Mouse (Mus musculus) midbrain, embryonic 14.5 days (tissue): Measurements from ENCODE around the gene Vmn1r231. TPM values are rescaled to one million over a fixed set of nuclear protein-coding genes. Genes with fewer than 3 reads are reported as not detected.

ENCODE experiments used
- ATAC-seq: fragments of 200-750 bp; cut with Nextera tagmentation; 2 replicates; pipeline ENCODE4 v1.8.0; 2017; ENCODE audit warnings: moderate number of reproducible peaks, moderate library complexity; ENCODE audit not compliant: low FRiP score, low TSS enrichment
- DNase-seq: peaks from one replicate; pipeline ENCODE4 v3.0.0-alpha.2; 2015
- H3K27ac ChIP-seq: fragments of 300-500 bp; sonication (generic); replicated peaks from 2 replicates; pipeline ENCODE4 v1.5.1; 2014; ENCODE audit warnings: mild to moderate bottlenecking, low read depth, low read length, moderate library complexity
- H3K27me3 ChIP-seq: fragments of 300-500 bp; sonication (generic); 2 replicates; pipeline ENCODE4 v1.6.1; 2014; ENCODE audit warnings: low read length, control low read depth, mixed read lengths; ENCODE audit not compliant: control insufficient read depth, insufficient read depth
- H3K36me3 ChIP-seq: fragments of 300-500 bp; sonication (generic); 2 replicates; pipeline ENCODE4 v1.6.1; 2014; ENCODE audit warnings: low read length, control low read depth; ENCODE audit not compliant: control insufficient read depth, insufficient read depth
- H3K4me1 ChIP-seq: fragments of 300-500 bp; sonication (generic); 2 replicates; pipeline ENCODE4 v1.6.1; 2014; ENCODE audit warnings: mild to moderate bottlenecking, antibody characterized with exemption, low read length, control low read depth; ENCODE audit not compliant: control insufficient read depth, insufficient read depth
- H3K4me2 ChIP-seq: fragments of 300-500 bp; sonication (generic); 2 replicates; pipeline ENCODE4 v1.6.1; 2014; ENCODE audit warnings: mild to moderate bottlenecking, low read length, moderate library complexity
- H3K4me3 ChIP-seq: fragments of 300-500 bp; sonication (generic); replicated peaks from 2 replicates; pipeline ENCODE4 v1.5.1; 2014; ENCODE audit warnings: low read depth, low read length
- H3K9ac ChIP-seq: fragments of 300-500 bp; sonication (generic); replicated peaks from 2 replicates; pipeline ENCODE4 v1.6.1; 2014; ENCODE audit warnings: mild to moderate bottlenecking, low read length, moderate library complexity
- H3K9me3 ChIP-seq: fragments of 300-500 bp; sonication (generic); 2 replicates; pipeline ENCODE4 v1.6.1; 2016; ENCODE audit warnings: low read length, control low read depth, mixed read lengths; ENCODE audit not compliant: control insufficient read depth
- WGBS: fragments of 180-500 bp; shearing (Covaris S2); extraction: QIAGEN DNeasy Blood & Tissue Kit; methylation state at CpG from one replicate; pipeline ENCODE4 v1.1.7; 2014; 5-methylcytosine and 5-hydroxymethylcytosine counted together
- polyA plus RNA-seq: library from polyadenylated mRNA; unstranded; fragments of >200 nt; fragmentation: Nextera tagmentation; extraction: Ambion mirVana; gene quantifications from 2 replicates; pipeline ENCODE4 v1.2.1, GENCODE M21; 2014

Vmn1r231 gene
- not detected in 2 replicates for polyA plus RNA-seq

DNA sequence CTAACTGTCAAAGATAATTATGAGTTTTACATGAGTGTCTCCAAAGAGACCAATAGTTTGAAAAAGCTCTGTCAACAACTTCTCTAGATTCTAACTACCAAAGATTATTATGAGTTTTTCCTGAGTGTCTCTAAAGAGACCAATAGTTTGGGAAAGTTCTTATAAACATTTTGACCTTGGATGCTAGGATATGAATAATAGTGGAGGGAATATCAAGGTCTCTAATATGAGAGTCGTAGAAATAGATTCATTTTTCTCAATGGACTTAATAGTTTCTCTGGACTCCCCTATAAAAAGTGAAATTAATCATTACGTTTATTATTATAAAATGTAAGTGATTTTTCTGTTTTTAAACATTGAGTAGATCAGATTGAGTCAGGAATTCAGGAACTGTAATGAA lies at the start of gene Vmn1r231:
Vmn1r231 (minus strand) TSS at position 101 of the 400 bp plus-strand sequence.
- no peaks in the 10 kb centered on the region for H3K4me1 ChIP-seq
- 0 out of 2 replicates have a peak, but pooled peaks cover 2% of the 10 kb centered on the region for H3K9me3 ChIP-seq
- no peak within 1 kb of the TSS for H3K9ac ChIP-seq
- H3K27ac ChIP-seq: no peak within 1 kb of the TSS
- H3K4me2 ChIP-seq: no peak within 1 kb of the TSS
- H3K4me3 ChIP-seq: no peak within 1 kb of the TSS
- no peaks in the 10 kb centered on the region for H3K27me3 ChIP-seq
- 55% methylated on average over 2 of the region's 2 CpGs for WGBS
- no peak for DNase-seq
- no peaks in the 10 kb centered on the region for H3K36me3 ChIP-seq
- ATAC-seq: no peak

DNA sequence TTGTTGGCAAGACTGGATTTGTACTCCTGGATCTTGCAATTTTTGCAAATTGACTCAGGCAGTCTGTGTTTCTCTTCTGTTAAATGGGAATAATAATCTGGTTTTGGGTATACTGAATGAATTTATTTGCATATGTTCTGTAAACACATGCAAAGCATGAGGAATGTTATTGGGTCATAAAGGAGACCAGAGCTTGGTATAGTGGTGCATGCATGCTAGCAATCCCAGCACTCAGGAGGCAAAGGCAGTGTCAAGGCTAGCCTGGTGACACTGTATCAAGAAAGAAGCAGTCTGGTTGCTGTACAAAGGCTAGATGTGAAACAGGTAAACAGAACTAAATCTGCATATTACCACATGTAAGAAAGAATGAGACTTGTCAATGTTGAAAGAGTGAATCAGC lies 41.7 kb upstream of the Vmn1r231 start:
- Histone ChIP-seq H3K36me3 (peaks cover 6% of the 10 kb centered on the region), H3K4me1 (peaks cover 28% of the 10 kb centered on the region), H3K9ac (peak overlapping the region; percentile 89), H3K9me3 (no peaks in the 10 kb centered on the region), H3K4me2 (peak overlapping the region; percentile 85), H3K4me3 (peak overlapping the region; percentile 78), H3K27me3 (no peaks in the 10 kb centered on the region), H3K27ac (peak overlapping the region; percentile 98; the same call in 1 of the 2 replicates)
- DNase-seq: no peak
- ATAC-seq: no peak

DNA sequence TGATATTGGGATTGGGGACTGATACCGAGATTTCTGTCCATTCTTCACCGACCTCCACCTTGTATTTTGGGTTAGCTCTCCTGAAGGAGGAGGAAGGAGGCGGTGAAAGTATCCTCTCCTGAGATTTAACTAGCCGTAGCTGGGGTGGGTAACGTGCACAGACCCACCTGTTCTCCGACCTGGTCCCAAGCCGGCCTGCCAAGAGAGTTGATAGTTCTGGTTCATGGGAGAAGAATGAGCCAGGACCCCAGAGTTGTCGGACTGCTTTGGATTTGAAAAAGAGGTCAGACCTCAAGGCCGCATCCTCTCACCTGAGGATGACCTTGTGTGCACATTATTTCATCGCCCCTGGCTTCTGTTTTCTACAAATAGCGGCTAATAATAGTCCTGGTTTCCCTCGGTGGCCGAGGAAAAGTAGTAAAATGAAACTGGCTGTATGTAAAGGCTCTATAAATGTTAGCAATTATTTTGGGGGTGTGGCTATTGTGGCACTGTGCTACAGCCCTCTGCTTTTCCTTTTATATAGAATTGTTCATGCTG lies 41.2 kb upstream of the Vmn1r231 start:
- ATAC-seq: no peak
- Histone ChIP-seq H3K9me3 (no peaks in the 10 kb centered on the region), H3K4me3 (peak overlapping the region; percentile 78), H3K4me2 (peak overlapping the region; percentile 85), H3K4me1 (peaks cover 28% of the 10 kb centered on the region), H3K36me3 (0 out of 2 replicates have a peak, but pooled peaks cover under 1% of the 10 kb centered on the region), H3K27ac (peak overlapping the region; percentile 98), H3K27me3 (no peaks in the 10 kb centered on the region), H3K9ac (peak overlapping the region; percentile 89)
- 1% methylated on average over 13 of the region's 13 CpGs for WGBS
- DNase-seq: no peak

DNA sequence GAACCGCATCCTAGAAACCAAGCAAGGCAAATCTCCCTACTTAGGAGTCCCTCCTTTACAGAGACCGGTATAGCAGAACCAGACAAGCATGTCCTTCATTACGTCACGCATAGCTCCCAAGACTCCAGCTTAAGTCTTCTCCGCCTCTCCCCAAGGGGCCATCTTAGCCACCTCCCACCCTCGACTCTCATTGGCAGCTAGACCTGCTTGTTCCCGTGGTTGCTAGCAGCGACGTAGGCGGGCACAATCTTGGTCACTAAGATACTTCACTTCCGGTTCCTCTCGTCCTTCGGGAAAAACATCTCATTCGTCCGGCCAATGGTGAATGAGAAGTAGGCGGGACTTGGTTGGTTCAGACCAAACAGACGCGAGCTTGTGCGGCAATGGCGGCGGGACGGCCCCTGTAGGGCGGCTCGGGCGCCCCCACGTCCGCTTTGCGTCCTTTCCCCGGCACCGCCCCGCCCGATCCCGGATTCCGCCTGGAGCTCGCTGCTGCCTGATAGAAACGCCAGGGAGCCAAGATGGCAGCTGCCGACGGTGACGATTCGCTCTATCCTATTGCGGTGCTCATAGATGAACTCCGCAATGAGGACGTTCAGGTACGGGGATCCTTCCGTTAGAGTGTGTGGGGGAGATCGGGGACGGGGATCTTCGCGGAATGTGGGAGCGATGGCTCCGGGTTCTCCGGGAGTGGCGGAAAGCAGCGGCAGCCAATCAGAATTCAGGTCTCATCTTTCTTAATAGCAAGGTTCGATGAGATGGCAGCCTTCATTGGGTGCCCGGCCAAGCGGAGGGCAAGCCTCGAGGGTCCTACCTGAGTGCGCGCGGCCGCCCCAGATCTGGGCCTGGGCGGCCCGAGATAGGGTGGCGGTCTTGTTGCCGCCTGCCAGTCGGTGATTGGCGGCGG lies 40.3 kb upstream of the Vmn1r231 start, which contains the start of gene Ppp2r1a:
Ppp2r1a (plus strand) TSS at position 327 of the 907 bp plus-strand sequence.
- no peaks in the 10 kb centered on the region for H3K36me3 ChIP-seq
- H3K4me3 ChIP-seq: peak within 1 kb of the TSS; percentile 78
- no peaks in the 10 kb centered on the region for H3K9me3 ChIP-seq
- peaks cover 28% of the 10 kb centered on the region for H3K4me1 ChIP-seq
- peak within 1 kb of the TSS; percentile 89 for H3K9ac ChIP-seq
- ATAC-seq (peak; percentile 98), DNase-seq (peak; percentile 99)
- under 1% methylated on average over 68 of the region's 69 CpGs for whole genome bisulfite sequencing
- no peaks in the 10 kb centered on the region for H3K27me3 ChIP-seq
- peak within 1 kb of the TSS; percentile 85 for H3K4me2 ChIP-seq
- H3K27ac ChIP-seq: peak within 1 kb of the TSS; percentile 98

DNA sequence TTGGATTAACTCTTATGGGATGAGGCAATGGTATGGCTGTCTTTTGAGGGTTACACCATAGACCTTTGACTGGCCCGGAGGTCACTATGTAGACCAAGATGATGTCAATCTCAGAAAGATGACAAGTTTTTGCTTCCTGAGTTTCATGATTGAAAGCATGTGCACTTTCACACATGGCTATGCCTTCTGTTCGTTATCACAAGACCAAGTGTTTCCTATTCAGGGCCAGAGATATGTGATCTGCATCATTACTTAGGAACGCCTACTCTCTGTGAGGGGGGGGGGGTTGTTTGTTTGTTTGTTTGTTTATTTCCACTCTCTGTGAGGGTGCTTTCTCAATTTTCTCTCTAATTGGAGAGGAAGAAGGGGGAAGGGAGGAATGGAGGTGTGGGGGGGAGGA lies 39.3 kb upstream of the Vmn1r231 start:
- ATAC-seq: peak; percentile 0; the same call in 1 of the 2 replicates
- H3K4me1 ChIP-seq: peaks cover 27% of the 10 kb centered on the region
- H3K27me3 ChIP-seq: no peaks in the 10 kb centered on the region
- DNase-seq: no peak
- peak overlapping the region; percentile 63 for H3K9ac ChIP-seq
- H3K27ac ChIP-seq: peak overlapping the region; percentile 92
- peak overlapping the region; percentile 71 for H3K4me2 ChIP-seq
- 57% methylated on average over 3 of the region's 3 CpGs for WGBS
- no peaks in the 10 kb centered on the region for H3K36me3 ChIP-seq
- no peaks in the 10 kb centered on the region for H3K9me3 ChIP-seq
- H3K4me3 ChIP-seq: peak overlapping the region; percentile 78

DNA sequence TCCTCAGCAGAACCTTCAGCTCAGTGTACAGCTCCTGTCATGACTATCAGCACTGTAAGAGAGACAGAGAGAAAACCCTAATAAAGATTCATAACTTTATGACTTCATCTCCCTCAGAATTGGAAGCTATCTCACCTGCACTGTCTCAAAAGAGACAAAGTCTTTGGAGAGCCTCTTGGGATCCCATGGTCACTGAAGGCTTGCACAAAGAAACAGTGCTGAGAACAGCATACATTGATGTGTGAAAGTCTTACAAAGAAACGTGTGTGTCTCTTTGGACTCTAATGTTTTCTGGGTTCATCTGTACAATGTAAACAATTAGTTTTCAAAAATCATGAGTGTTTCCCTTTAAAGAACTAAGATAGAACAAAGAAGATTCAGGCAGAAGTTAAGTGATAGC lies 14.7 kb upstream of the Vmn1r231 start, which contains the start of gene Vmn1r232:
Vmn1r232 (minus strand) TSS at position 101 of the 400 bp plus-strand sequence.
- Histone ChIP-seq H3K27ac (no peak within 1 kb of the TSS), H3K9me3 (0 out of 2 replicates have a peak, but pooled peaks cover 2% of the 10 kb centered on the region), H3K9ac (no peak within 1 kb of the TSS), H3K36me3 (no peaks in the 10 kb centered on the region), H3K4me3 (no peak within 1 kb of the TSS), H3K27me3 (no peaks in the 10 kb centered on the region), H3K4me1 (no peaks in the 10 kb centered on the region), H3K4me2 (no peak within 1 kb of the TSS)
- DNase-seq (no peak), ATAC-seq (no peak)
- WGBS: 40% methylated on average over 1 of the region's 1 CpGs

DNA sequence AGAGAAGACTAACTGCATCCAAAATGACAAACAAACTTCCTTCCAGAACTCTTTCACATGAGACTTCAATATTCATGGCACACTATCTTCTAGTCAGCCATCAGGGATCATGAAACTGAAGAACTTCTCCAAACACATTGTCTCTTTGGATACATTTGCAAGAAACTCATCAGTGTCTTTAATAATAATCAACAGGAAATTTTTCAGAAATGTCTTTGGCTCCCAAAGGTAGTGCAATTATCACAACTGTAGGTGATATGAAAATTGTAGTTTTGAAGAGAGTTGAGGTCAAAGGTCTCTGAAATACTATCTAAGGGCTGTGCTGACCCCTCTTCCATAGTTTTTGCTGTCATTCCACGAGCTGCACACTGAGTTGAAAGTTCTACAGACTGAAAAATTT lies 64.7 kb downstream of the Vmn1r231 start, which contains the start of gene Vmn1r230:
Vmn1r230 (plus strand) TSS at position 301 of the 400 bp plus-strand sequence.
- no peaks in the 10 kb centered on the region for H3K27me3 ChIP-seq
- no peak within 1 kb of the TSS for H3K4me2 ChIP-seq
- no peak within 1 kb of the TSS for H3K27ac ChIP-seq
- DNase-seq (no peak), ATAC-seq (no peak)
- no peak within 1 kb of the TSS for H3K9ac ChIP-seq
- peaks cover 4% of the 10 kb centered on the region; the same call in 1 of the 2 replicates for H3K9me3 ChIP-seq
- H3K4me1 ChIP-seq: no peaks in the 10 kb centered on the region
- H3K36me3 ChIP-seq: no peaks in the 10 kb centered on the region
- H3K4me3 ChIP-seq: no peak within 1 kb of the TSS
- 11% methylated on average over 1 of the region's 1 CpGs for WGBS
